Mouse (Mus musculus) liver, embryonic 14.5 days (tissue): ENCODE results near the gene Xpnpep2. TPM values are rescaled to one million over a fixed set of nuclear protein-coding genes. Genes with fewer than 3 reads are reported as not detected.
A peak's percentile ranks its signal among the peaks of the same experiment; 100 is the strongest.

Source experiments
- ATAC-seq: fragments of 200-750 bp; cut with Nextera tagmentation; 2 replicates; pipeline ENCODE4 v1.8.0; 2017; ENCODE audit warnings: moderate number of reproducible peaks, mild to moderate bottlenecking, moderate library complexity; ENCODE audit not compliant: insufficient read depth
- DNase-seq, 3 experiments: peaks; one replicate each; pipeline ENCODE4 v3.0.0-alpha.2; 2012 to 2013; ENCODE audit warnings: low read depth in 3 of 3, low spot score in 3 of 3
- H3K27ac ChIP-seq: fragments of 300-500 bp; sonication (generic); 2 replicates; pipeline ENCODE4 v1.5.1; 2014; ENCODE audit warnings: moderate library complexity, mild to moderate bottlenecking, control low read depth, inconsistent platforms
- H3K27me3 ChIP-seq: fragments of 300-500 bp; sonication (generic); 2 replicates; pipeline ENCODE4 v1.6.1; 2014; ENCODE audit warnings: mild to moderate bottlenecking, low read length, moderate library complexity; ENCODE audit not compliant: control insufficient read depth, insufficient read depth
- H3K36me3 ChIP-seq: fragments of 300-500 bp; sonication (generic); replicated peaks from 2 replicates; pipeline ENCODE4 v1.6.1; 2014; ENCODE audit warnings: low read depth; ENCODE audit not compliant: control insufficient read depth, insufficient read depth
- H3K4me1 ChIP-seq, 2 experiments: fragments of 200-500 bp in 1 of 2; fragments of 300-500 bp in 1 of 2; sonication (generic) in 1 of 2; replicated peaks; 2 replicates each; pipeline ENCODE4 v1.6.1; 2012 to 2014; ENCODE audit warnings: antibody characterized with exemption in 1 of 2, inconsistent platforms in 1 of 2, low read length in 1 of 2; ENCODE audit not compliant: control insufficient read depth in 2 of 2, insufficient read depth in 2 of 2
- H3K4me2 ChIP-seq: fragments of 300-500 bp; sonication (generic); 2 replicates; pipeline ENCODE4 v1.6.1; 2014; ENCODE audit warnings: low read depth, mild to moderate bottlenecking, control low read depth, moderate library complexity
- H3K4me3 ChIP-seq, 2 experiments: fragments of 200-500 bp in 1 of 2; fragments of 300-500 bp in 1 of 2; sonication (generic) in 1 of 2; 2 replicates each; pipeline ENCODE4 v1.5.1; 2012 to 2014; ENCODE audit warnings: low read depth in 2 of 2, low read length in 2 of 2, mild to moderate bottlenecking in 2 of 2, control low read depth in 1 of 2, inconsistent platforms in 1 of 2, moderate library complexity in 1 of 2; ENCODE audit not compliant: insufficient read depth in 1 of 2
- H3K9ac ChIP-seq: fragments of 300-500 bp; sonication (generic); replicated peaks from 2 replicates; pipeline ENCODE4 v1.6.1; 2014; ENCODE audit warnings: mild to moderate bottlenecking, control low read depth, moderate library complexity
- H3K9me3 ChIP-seq: fragments of 300-500 bp; sonication (generic); 2 replicates; pipeline ENCODE4 v1.6.1; 2016; ENCODE audit warnings: low read length, mixed read lengths; ENCODE audit not compliant: control insufficient read depth
- CTCF ChIP-seq: IDR thresholded peaks from 2 replicates; pipeline ENCODE4 v1.5.1; 2016; ENCODE audit warnings: antibody characterized with exemption, low read depth, control low read depth
- EP300 ChIP-seq: IDR thresholded peaks from 2 replicates; pipeline ENCODE4 v1.6.1; 2016; ENCODE audit warnings: antibody characterized with exemption, low read depth
- WGBS: fragments of 180-500 bp; shearing (Covaris S2); extraction: QIAGEN DNeasy Blood & Tissue Kit; methylation state at CpG from one replicate; pipeline ENCODE4 v1.1.7; 2014; ENCODE audit not compliant: insufficient replicate concordance; 5-methylcytosine and 5-hydroxymethylcytosine counted together
- polyA plus RNA-seq, 2 experiments: library from polyadenylated mRNA; depleted of rRNA in 1 of 2; stranded (reverse) in 1 of 2; unstranded in 1 of 2; fragments of >200 nt; fragmentation: Nextera tagmentation in 1 of 2; extraction: Ambion mirVana in 1 of 2; gene quantifications; 2 replicates each; pipeline versions ENCODE4 v1.2.1 to v1.2.3; 2012 to 2014

The Xpnpep2 gene
- polyA plus RNA-seq, 2 experiments, result 0.01 to 0.23 TPM

DNA sequence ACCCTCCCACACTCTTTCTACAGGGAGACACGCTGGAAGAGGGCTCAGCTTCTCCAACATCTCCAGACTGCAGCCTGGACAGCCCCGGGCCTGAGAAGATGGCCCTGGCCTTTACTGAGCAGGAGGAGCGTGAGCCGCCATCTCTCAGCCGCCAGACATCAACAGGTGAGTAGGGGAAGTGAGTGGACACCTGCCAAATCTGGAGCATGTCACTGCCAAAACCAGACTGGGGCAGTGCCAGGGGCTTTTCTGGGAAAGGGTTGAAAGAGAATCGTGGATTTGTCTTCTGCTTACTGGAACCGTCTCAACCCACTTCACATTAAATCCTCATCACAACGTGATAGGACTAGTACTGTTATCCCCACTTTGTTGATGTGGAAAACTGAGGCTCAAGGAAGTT lies 48.9 kb downstream of the Xpnpep2 start:
- Histone ChIP-seq H3K4me3 (no peak overlapping the region), H3K36me3 (no peaks in the 10 kb centered on the region), H3K9me3 (no peaks in the 10 kb centered on the region), H3K27ac (no peak overlapping the region), H3K4me2 (no peak overlapping the region), H3K27me3 (no peaks in the 10 kb centered on the region), H3K4me1 (peaks cover 17 to 21% of the 10 kb centered on the region in 2 experiments), H3K9ac (no peak overlapping the region)
- no peak for TF ChIP-seq CTCF
- no peak for TF ChIP-seq EP300
- ATAC-seq (no peak), DNase-seq (no peak)
- 68% methylated on average over 8 of the region's 8 CpGs for WGBS

DNA sequence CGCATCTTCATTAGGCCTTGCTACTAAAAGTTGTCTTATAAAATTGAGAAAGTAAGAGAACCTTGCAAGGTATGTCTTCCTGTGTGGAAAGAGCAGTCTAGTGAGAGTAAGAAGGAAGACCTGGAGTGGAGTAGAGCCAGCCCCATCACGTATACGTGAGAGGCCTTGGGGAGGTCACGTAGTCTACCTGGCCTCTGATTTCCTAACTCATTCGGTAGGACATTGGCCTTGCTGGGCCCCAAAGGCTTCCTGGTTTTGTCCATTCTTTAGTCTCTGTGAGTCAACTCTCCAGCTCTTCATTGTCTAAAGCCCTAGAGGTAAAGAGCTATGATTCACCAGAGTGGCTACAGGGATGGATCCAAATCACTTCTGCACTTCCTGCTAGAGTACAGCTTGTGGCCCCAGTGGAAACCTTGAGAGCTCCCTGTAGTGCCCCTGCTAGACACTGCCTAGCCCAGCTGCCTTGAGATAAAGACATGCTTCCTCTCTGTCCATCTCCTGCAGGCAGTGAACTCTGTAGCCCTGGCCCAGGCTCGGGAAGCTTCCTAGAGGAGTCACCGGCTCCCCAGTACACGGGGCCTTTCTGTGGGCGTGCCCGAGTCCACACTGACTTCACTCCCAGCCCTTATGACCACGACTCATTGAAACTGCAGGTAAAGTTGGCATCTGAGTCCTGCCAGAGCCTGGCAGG lies 49.8 kb downstream of the Xpnpep2 start:
- ATAC-seq, result 0 out of 2 replicates have a peak, but pooled peaks have one; percentile 13
- TF ChIP-seq EP300, result no peak
- H3K4me1 ChIP-seq, result peaks cover 10 to 12% of the 10 kb centered on the region in 2 experiments
- no peak for DNase-seq
- no peaks in the 10 kb centered on the region for H3K9me3 ChIP-seq
- no peaks in the 10 kb centered on the region for H3K36me3 ChIP-seq
- H3K4me3 ChIP-seq, result no peak overlapping the region
- no peak overlapping the region for H3K9ac ChIP-seq
- no peak overlapping the region for H3K4me2 ChIP-seq
- WGBS, result 68% methylated on average over 11 of the region's 11 CpGs
- H3K27me3 ChIP-seq, result no peaks in the 10 kb centered on the region
- H3K27ac ChIP-seq, result no peak overlapping the region

DNA sequence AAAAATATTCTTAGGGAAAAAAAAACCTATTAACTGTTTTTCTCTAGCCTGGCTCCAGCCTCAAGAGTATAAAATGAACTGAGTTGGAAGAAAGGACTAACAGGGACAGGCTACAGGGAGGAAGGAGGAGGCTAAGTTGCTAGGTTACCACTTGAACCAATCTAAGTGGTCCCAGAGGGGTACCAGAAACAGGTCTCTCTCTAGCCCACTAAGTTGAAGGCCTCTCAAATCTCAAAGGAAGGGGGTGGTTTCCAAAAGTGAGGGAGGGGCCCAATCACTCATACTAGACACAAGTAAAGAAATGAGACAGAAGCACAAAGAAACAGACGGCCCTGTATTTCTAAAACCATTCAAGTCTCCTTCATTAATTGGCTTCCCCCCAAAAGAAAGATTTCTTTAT lies 61.4 kb downstream of the Xpnpep2 start:
- H3K36me3 ChIP-seq, result no peaks in the 10 kb centered on the region
- H3K4me3 ChIP-seq, result no peak overlapping the region
- no peak overlapping the region for H3K4me2 ChIP-seq
- H3K27me3 ChIP-seq, result no peaks in the 10 kb centered on the region
- no peaks in the 10 kb centered on the region for H3K9me3 ChIP-seq
- TF ChIP-seq EP300 (no peak), CTCF (no peak)
- H3K27ac ChIP-seq, result no peak overlapping the region
- 70% methylated on average over 1 of the region's 1 CpGs for whole genome bisulfite sequencing
- no peak overlapping the region for H3K9ac ChIP-seq
- H3K4me1 ChIP-seq, result no peaks in the 10 kb centered on the region
- no peak for ATAC-seq
- DNase-seq, result no peak

DNA sequence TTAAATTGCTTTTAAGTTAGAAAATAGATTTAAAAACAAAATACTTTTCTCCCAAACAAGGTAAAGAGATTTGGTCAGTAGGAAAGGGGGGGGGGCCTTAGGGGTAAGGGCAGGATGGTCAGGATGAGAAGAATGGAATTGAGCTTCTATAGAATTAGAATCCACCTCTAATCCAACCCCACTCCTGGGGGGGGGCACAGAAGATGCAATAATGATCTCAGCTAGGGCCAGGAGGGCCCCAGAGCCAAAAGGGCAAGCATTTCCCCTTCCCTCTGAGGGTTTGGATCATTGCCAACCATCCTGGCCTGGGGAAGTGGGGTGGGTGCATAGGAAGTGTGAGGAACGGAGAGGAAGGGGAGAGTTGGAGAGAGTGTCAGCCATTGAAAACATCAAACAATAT lies 61.8 kb downstream of the Xpnpep2 start:
- no peaks in the 10 kb centered on the region for H3K36me3 ChIP-seq
- ATAC-seq (no peak), DNase-seq (no peak)
- no peak overlapping the region for H3K27ac ChIP-seq
- H3K9me3 ChIP-seq, result no peaks in the 10 kb centered on the region
- H3K4me1 ChIP-seq, result no peaks in the 10 kb centered on the region
- TF ChIP-seq EP300 (no peak), CTCF (no peak)
- no peak overlapping the region for H3K9ac ChIP-seq
- no peak overlapping the region for H3K4me3 ChIP-seq
- H3K27me3 ChIP-seq, result no peaks in the 10 kb centered on the region
- no peak overlapping the region for H3K4me2 ChIP-seq
- WGBS, result 50% methylated on average over 1 of the region's 1 CpGs

DNA sequence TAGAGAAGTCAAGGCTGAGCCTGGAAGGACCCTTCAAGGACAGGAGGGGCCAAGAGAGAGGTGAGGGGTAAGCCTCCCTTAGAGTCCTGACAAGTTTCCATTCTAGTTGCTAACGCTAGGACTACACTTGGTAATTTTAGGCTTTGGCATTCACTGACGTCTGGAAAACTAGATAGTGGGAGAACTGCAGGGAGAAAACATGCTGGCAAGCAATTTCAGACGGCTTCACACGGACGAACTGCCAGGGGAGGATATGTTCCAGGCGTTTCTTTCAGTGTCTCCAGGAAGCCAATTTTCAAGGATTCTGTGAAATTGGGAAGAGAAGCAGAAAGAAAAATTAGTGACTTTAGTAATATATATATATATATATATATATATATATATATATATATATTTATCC lies 73.3 kb downstream of the Xpnpep2 start:
- Histone ChIP-seq H3K4me3 (no peak overlapping the region), H3K9me3 (no peaks in the 10 kb centered on the region), H3K27ac (no peak overlapping the region), H3K36me3 (no peaks in the 10 kb centered on the region), H3K4me2 (no peak overlapping the region), H3K27me3 (no peaks in the 10 kb centered on the region), H3K9ac (no peak overlapping the region), H3K4me1 (no peaks in the 10 kb centered on the region)
- 64% methylated on average over 6 of the region's 6 CpGs for WGBS
- DNase-seq (no peak), ATAC-seq (no peak)
- TF ChIP-seq CTCF, result no peak
- TF ChIP-seq EP300, result no peak
